Mouse (Mus musculus) liver, embryonic 13.5 days (tissue): ENCODE measurements around the gene Alkbh8. TPM values are rescaled to one million over a fixed set of nuclear protein-coding genes. Genes with fewer than 3 reads are reported as not detected.
A peak's percentile ranks its signal among the peaks of the same experiment; 100 is the strongest.
"Not testable (repeated sequence)": the region's sequence is repeated elsewhere in the genome, so short reads cannot be mapped to it uniquely, and the experiment has no call there.

Source experiments
- ATAC-seq: fragments of 200-750 bp; cut with Nextera tagmentation; 2 replicates; pipeline ENCODE4 v1.8.0; 2017; ENCODE audit warnings: low read depth, mild to moderate bottlenecking, moderate number of reproducible peaks, moderate library complexity
- DNase-seq: peaks from one replicate; pipeline ENCODE4 v3.0.0; 2022
- H3K27ac ChIP-seq: fragments of 300-500 bp; sonication (generic); 2 replicates; pipeline ENCODE4 v1.5.1; 2015; ENCODE audit warnings: moderate library complexity, mild to moderate bottlenecking, inconsistent platforms
- H3K27me3 ChIP-seq: fragments of 300-500 bp; sonication (generic); 2 replicates; pipeline ENCODE4 v1.6.1; 2015; ENCODE audit warnings: mild to moderate bottlenecking, inconsistent platforms
- H3K36me3 ChIP-seq: fragments of 300-500 bp; sonication (generic); 2 replicates; pipeline ENCODE4 v1.6.1; 2015; ENCODE audit warnings: mild to moderate bottlenecking, inconsistent platforms
- H3K4me1 ChIP-seq: fragments of 300-500 bp; sonication (generic); replicated peaks from 2 replicates; pipeline ENCODE4 v1.6.1; 2015; ENCODE audit warnings: inconsistent platforms
- H3K4me2 ChIP-seq: fragments of 300-500 bp; sonication (generic); 2 replicates; pipeline ENCODE4 v1.6.1; 2015; ENCODE audit warnings: inconsistent platforms, mild to moderate bottlenecking, moderate library complexity
- H3K4me3 ChIP-seq: fragments of 300-500 bp; sonication (generic); replicated peaks from 2 replicates; pipeline ENCODE4 v1.5.1; 2015; ENCODE audit warnings: mild to moderate bottlenecking, inconsistent platforms
- H3K9ac ChIP-seq: fragments of 300-500 bp; sonication (generic); 2 replicates; pipeline ENCODE4 v1.6.1; 2015; ENCODE audit warnings: mild to moderate bottlenecking, inconsistent platforms
- H3K9me3 ChIP-seq: fragments of 300-500 bp; sonication (generic); replicated peaks from 2 replicates; pipeline ENCODE4 v1.6.1; 2016; ENCODE audit warnings: inconsistent platforms
- WGBS: fragments of 180-500 bp; shearing (Covaris S2); methylation state at CpG from one replicate; pipeline ENCODE4 v1.1.7; 2015; ENCODE audit not compliant: insufficient replicate concordance; 5-methylcytosine and 5-hydroxymethylcytosine counted together
- polyA plus RNA-seq: library from polyadenylated mRNA; unstranded; fragments of >200 nt; fragmentation: Nextera tagmentation; extraction: Ambion mirVana; gene quantifications from 2 replicates; pipeline ENCODE4 v1.2.1, GENCODE M21; 2015

Alkbh8 gene
- polyA plus RNA-seq, result 22.0 and 27.0 TPM in 2 replicates

DNA sequence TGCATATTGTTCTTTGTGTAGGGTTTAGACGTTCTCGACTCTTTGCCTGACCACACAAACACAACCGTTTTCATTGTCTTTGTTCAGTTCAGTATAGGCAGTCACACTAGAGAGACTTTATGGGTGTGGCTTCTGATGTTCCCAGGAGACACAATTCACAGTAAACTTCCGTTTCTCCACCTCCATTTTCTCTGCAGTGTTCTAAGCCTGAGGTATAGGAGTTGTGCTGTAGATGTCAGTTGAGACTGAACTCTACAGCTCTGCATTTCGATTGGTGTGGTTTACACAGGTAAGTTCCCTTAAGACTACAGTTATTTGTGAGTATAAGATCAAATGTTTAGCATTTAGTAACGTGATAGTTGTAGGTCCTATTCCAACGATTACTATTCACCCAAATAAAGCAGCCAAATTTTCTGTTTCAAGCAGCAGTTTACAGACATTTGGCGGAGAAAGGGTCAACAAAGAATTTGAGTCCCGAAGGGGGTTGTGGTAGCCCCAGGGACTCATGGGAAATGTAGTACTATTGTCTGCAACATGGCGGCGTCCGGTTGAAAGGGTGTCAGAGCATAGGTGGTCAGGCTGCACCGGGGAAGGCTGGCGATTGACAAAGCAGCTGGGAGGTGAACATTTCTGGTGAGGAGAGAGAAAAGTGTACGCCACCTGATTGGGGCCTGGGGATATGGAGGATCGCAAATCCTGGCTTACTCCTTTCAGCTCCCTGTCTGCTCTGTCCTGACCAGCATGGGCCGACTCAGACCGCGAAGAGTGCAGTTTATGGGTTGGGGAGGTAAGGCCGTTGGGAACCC is at the start of gene Alkbh8:
Gene Alkbh8, plus strand, starts transcription at position 179 of the 806 bp plus-strand sequence.
- DNase-seq (peak; percentile 79), ATAC-seq (peak; percentile 88)
- Histone ChIP-seq H3K36me3 (peaks cover 14% of the 10 kb centered on the region), H3K9ac (peak within 1 kb of the TSS; percentile 83), H3K27me3 (no peaks in the 10 kb centered on the region), H3K4me1 (peaks cover 48% of the 10 kb centered on the region), H3K9me3 (no peaks in the 10 kb centered on the region), H3K27ac (peak within 1 kb of the TSS; percentile 91), H3K4me3 (peak within 1 kb of the TSS; percentile 72), H3K4me2 (peak within 1 kb of the TSS; percentile 68)
- WGBS, result 3% methylated on average over 20 of the region's 20 CpGs

GRCm38 (mm10) chr9:3309292-3309836 is 25.6 kb upstream of the Alkbh8 start:
- no peaks in the 10 kb centered on the region for H3K36me3 ChIP-seq
- no peaks in the 10 kb centered on the region for H3K4me1 ChIP-seq
- DNase-seq (no peak), ATAC-seq (0 out of 2 replicates have a peak, but pooled peaks have one; percentile 31)
- no peak overlapping the region for H3K27ac ChIP-seq
- no peaks in the 10 kb centered on the region for H3K9me3 ChIP-seq
- no peak overlapping the region for H3K9ac ChIP-seq
- H3K4me3 ChIP-seq, result no peak overlapping the region
- no peak overlapping the region for H3K4me2 ChIP-seq
- no peaks in the 10 kb centered on the region for H3K27me3 ChIP-seq

DNA sequence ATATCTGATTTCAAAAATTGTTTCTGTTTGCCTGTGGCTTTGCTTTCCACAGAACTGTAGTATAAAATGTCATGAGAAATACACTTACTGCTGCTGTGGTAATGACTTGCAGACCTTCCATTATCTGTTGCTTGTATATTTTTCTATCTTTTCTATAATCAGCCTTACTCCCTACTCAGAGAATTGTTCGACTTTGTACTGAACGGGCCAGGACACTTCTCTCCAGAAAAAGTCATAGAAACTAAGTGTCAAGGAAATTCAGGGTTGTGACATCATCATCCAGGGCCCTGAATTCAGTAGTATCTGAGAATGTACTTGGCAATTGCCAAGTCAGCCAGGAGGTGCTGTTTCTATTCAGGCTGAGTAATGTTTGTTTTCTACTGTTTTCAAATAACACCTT is 24.9 kb upstream of the Alkbh8 start:
- no peaks in the 10 kb centered on the region for H3K27me3 ChIP-seq
- DNase-seq, result no peak
- H3K4me3 ChIP-seq, result no peak overlapping the region
- no peak overlapping the region for H3K9ac ChIP-seq
- H3K4me1 ChIP-seq, result no peaks in the 10 kb centered on the region
- H3K9me3 ChIP-seq, result no peaks in the 10 kb centered on the region
- WGBS, result 51% methylated on average over 2 of the region's 2 CpGs
- H3K4me2 ChIP-seq, result no peak overlapping the region
- H3K27ac ChIP-seq, result no peak overlapping the region
- no peak for ATAC-seq
- H3K36me3 ChIP-seq, result no peaks in the 10 kb centered on the region

- Histone ChIP-seq H3K4me2 (peak overlapping the region; percentile 64), H3K4me3 (peak overlapping the region; percentile 28), H3K4me1 (peaks cover 54% of the 10 kb centered on the region), H3K27ac (peak overlapping the region; percentile 95), H3K9ac (peak overlapping the region; percentile 70)
- ATAC-seq (peak; percentile 70), DNase-seq (peak; percentile 33)
- H3K36me3 ChIP-seq, H3K9me3 ChIP-seq, H3K27me3 ChIP-seq: not testable (repeated sequence)
- WGBS, result 26% methylated on average over 9 of the region's 9 CpGs
Observed at GRCm38 (mm10) chr9:3327342-3328053, 7.4 kb upstream of the Alkbh8 start.

GRCm38 (mm10) chr9:3328054-3328595 is 6.8 kb upstream of the Alkbh8 start:
- H3K9ac ChIP-seq, result peak overlapping the region; percentile 70
- peak overlapping the region; percentile 64 for H3K4me2 ChIP-seq
- peaks cover 58% of the 10 kb centered on the region for H3K4me1 ChIP-seq
- H3K36me3 ChIP-seq, result no peaks in the 10 kb centered on the region
- ATAC-seq, result peak; percentile 84
- peak overlapping the region; percentile 28 for H3K4me3 ChIP-seq
- no peaks in the 10 kb centered on the region for H3K9me3 ChIP-seq
- WGBS, result 8% methylated on average over 3 of the region's 3 CpGs
- H3K27me3 ChIP-seq, result no peaks in the 10 kb centered on the region
- peak; percentile 54 for DNase-seq
- peak overlapping the region; percentile 95 for H3K27ac ChIP-seq

DNA sequence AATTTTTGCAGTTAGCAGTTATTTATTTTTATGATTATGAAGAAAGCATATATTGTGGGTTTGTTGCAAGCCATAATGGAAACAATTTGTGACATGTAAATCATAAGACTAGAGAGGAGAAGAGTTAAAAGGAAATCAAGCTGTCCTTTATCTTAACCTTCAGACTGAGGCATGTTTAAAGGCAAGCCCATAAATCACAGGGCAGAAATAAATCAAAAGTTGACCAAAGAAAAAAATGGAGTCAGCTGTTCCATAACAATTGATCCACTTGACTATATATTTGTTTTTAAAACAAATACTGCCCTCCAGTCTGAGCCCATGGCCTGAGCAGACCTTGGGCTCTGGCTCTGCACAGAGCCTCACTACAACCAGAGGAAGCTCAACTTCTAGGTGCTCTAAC is 4.6 kb upstream of the Alkbh8 start:
- H3K36me3 ChIP-seq, result no peaks in the 10 kb centered on the region
- H3K4me3 ChIP-seq, result peak overlapping the region; percentile 15
- H3K4me1 ChIP-seq, result peaks cover 69% of the 10 kb centered on the region
- H3K9me3 ChIP-seq, result no peaks in the 10 kb centered on the region
- H3K27me3 ChIP-seq, result no peaks in the 10 kb centered on the region
- DNase-seq (no peak), ATAC-seq (no peak)
- peak overlapping the region; percentile 64 for H3K9ac ChIP-seq
- peak overlapping the region; percentile 59 for H3K4me2 ChIP-seq
- peak overlapping the region; percentile 93 for H3K27ac ChIP-seq

- Histone ChIP-seq H3K4me3 (peak overlapping the region; percentile 15), H3K27ac (peak overlapping the region; percentile 93), H3K9me3 (no peaks in the 10 kb centered on the region), H3K4me2 (peak overlapping the region; percentile 59), H3K36me3 (no peaks in the 10 kb centered on the region), H3K27me3 (no peaks in the 10 kb centered on the region), H3K9ac (peak overlapping the region; percentile 64), H3K4me1 (peaks cover 68% of the 10 kb centered on the region)
- ATAC-seq (peak; percentile 74), DNase-seq (peak; percentile 63)
- WGBS, result 38% methylated on average over 3 of the region's 3 CpGs
Observed at GRCm38 (mm10) chr9:3330737-3331384, 4.1 kb upstream of the Alkbh8 start.

DNA sequence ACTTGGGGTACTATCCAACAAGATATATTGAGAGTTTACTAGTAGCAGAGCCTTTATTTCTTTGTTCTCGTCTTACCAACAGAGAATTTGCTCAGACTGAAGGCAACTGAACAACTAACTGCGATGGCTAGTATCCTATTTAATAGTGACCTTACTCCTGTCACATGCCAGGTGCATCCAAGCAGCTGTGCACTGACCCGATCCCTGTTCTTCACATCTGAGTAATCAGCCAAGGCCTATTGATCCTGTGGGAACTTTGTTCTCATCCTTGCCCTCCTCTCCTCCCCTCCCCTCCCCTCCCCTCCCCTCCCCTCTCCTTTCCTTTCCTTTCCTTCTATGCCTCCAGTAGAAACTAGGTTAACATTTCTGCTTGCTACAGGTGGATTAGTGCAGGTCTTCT is 1.7 kb downstream of the Alkbh8 start:
- ATAC-seq (no peak), DNase-seq (no peak)
- no peaks in the 10 kb centered on the region for H3K27me3 ChIP-seq

DNA sequence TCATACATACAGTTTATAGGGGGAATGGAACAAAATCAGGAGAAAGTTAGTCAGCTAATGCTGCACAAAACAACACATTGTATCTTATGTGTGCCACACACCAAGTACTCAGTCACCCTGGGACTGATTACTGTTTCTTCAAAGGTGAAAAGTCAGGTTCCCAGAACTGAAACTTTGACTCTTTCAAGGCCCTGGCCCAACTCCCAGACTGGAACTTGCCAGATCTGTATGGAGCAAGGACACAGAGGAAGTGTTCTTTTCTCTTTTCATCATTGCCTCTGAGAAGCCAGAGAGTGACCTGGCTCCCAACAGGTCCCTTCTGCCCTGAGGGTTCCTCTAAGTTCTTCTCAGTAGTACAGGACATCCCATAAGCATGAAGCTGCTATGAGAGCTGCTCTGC is 10.2 kb downstream of the Alkbh8 start:
- no peak for DNase-seq
- Histone ChIP-seq H3K4me3 (no peak overlapping the region), H3K9me3 (no peaks in the 10 kb centered on the region), H3K4me2 (no peak overlapping the region), H3K27ac (peak overlapping the region; percentile 85), H3K27me3 (no peaks in the 10 kb centered on the region), H3K4me1 (peaks cover 41% of the 10 kb centered on the region), H3K9ac (peak overlapping the region; percentile 30), H3K36me3 (peaks cover 60% of the 10 kb centered on the region)
- peak; percentile 19; the same call in 1 of the 2 replicates for ATAC-seq

More for the DNA sequence above, 1.7 kb downstream of the Alkbh8 start:
- Histone ChIP-seq H3K9ac (peak overlapping the region; percentile 63), H3K4me3 (peak overlapping the region; percentile 72), H3K36me3 (peaks cover 24% of the 10 kb centered on the region), H3K4me2 (peak overlapping the region; percentile 66), H3K9me3 (no peaks in the 10 kb centered on the region), H3K27ac (peak overlapping the region; percentile 43), H3K4me1 (peaks cover 37% of the 10 kb centered on the region)
- WGBS, result 76% methylated on average over 3 of the region's 3 CpGs

- 35% methylated on average over 1 of the region's 1 CpGs for WGBS
Observed at GRCm38 (mm10) chr9:3345967-3346366, 11.0 kb downstream of the Alkbh8 start.

DNA sequence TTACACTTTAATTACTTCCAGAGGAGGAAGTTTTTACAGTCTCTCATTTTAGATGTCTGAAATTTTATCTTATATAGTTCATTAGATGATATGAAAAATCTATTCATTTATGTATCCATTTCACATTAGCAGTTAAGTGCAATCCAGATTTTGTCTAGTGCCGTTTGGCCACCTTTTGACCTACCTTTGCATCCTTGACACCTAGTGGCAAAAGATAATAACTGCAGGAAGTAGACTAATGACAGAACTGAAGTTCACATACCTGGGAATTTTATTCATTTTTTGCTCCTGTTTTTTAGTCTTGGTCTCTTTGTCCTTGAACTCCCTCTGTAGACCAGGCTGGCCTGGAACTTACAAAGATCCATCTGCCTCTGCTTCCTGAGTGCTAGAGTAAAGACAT is 15.1 kb downstream of the Alkbh8 start:
- Histone ChIP-seq H3K27me3 (no peaks in the 10 kb centered on the region), H3K4me3 (no peak overlapping the region), H3K27ac (no peak overlapping the region), H3K9ac (no peak overlapping the region), H3K36me3 (peaks cover 56% of the 10 kb centered on the region), H3K9me3 (no peaks in the 10 kb centered on the region), H3K4me1 (peaks cover 30% of the 10 kb centered on the region), H3K4me2 (no peak overlapping the region)
- WGBS, result 75% methylated on average over 1 of the region's 1 CpGs
- DNase-seq (no peak), ATAC-seq (no peak)

More at GRCm38 (mm10) chr9:3345967-3346366, 11.0 kb downstream of the Alkbh8 start:
- Histone ChIP-seq H3K4me1 (peaks cover 37% of the 10 kb centered on the region), H3K4me2 (no peak overlapping the region), H3K27me3 (no peaks in the 10 kb centered on the region), H3K9me3 (no peaks in the 10 kb centered on the region), H3K27ac (peak overlapping the region; percentile 85), H3K36me3 (peaks cover 63% of the 10 kb centered on the region), H3K4me3 (no peak overlapping the region), H3K9ac (no peak overlapping the region)
- ATAC-seq (peak; percentile 89), DNase-seq (no peak)
